Mouse (Mus musculus) kidney, postnatal 0 days (tissue): Measurements from ENCODE around the gene Togaram1. TPM values are rescaled to one million over a fixed set of nuclear protein-coding genes. Genes with fewer than 3 reads are reported as not detected.

ENCODE experiments used
- ATAC-seq: fragments of 200-750 bp; cut with Nextera tagmentation; replicated peaks from 2 replicates; pipeline ENCODE4 v1.8.0; 2017; ENCODE audit warnings: low read depth, moderate number of reproducible peaks, moderate TSS enrichment, moderate library complexity; ENCODE audit not compliant: low FRiP score
- DNase-seq: peaks from one replicate; pipeline ENCODE4 v3.0.0-alpha.2; 2016; ENCODE audit warnings: low spot score
- H3K27ac ChIP-seq: fragments of 300-500 bp; sonication (generic); 2 replicates; pipeline ENCODE4 v1.5.1; 2014; ENCODE audit warnings: mild to moderate bottlenecking
- H3K27me3 ChIP-seq: fragments of 300-500 bp; sonication (generic); 2 replicates; pipeline ENCODE4 v1.6.1; 2014; ENCODE audit warnings: low read length, mixed read lengths; ENCODE audit not compliant: insufficient read depth
- H3K36me3 ChIP-seq: fragments of 300-500 bp; sonication (generic); 2 replicates; pipeline ENCODE4 v1.6.1; 2014; ENCODE audit warnings: low read length, mixed read lengths; ENCODE audit not compliant: insufficient read depth
- H3K4me1 ChIP-seq: fragments of 300-500 bp; sonication (generic); replicated peaks from 2 replicates; pipeline ENCODE4 v1.6.1; 2014; ENCODE audit warnings: antibody characterized with exemption, low read length, mixed read lengths; ENCODE audit not compliant: insufficient read depth
- H3K4me2 ChIP-seq: fragments of 300-500 bp; sonication (generic); 2 replicates; pipeline ENCODE4 v1.6.1; 2014; ENCODE audit warnings: mild to moderate bottlenecking, low read length, moderate library complexity, mixed read lengths
- H3K4me3 ChIP-seq: fragments of 300-500 bp; sonication (generic); replicated peaks from 2 replicates; pipeline ENCODE4 v1.5.1; 2014; ENCODE audit warnings: low read depth, low read length
- H3K9ac ChIP-seq: fragments of 300-500 bp; sonication (generic); 2 replicates; pipeline ENCODE4 v1.6.1; 2014; ENCODE audit warnings: low read depth, low read length
- H3K9me3 ChIP-seq: fragments of 300-500 bp; sonication (generic); replicated peaks from 2 replicates; pipeline ENCODE4 v1.6.1; 2016; ENCODE audit warnings: low read length, inconsistent platforms, mixed read lengths
- CTCF ChIP-seq: IDR thresholded peaks from 2 replicates; pipeline ENCODE4 v1.5.1; 2016; ENCODE audit warnings: antibody characterized with exemption, low read depth, mild to moderate bottlenecking, moderate library complexity
- WGBS: fragments of 180-500 bp; shearing (Covaris S2); extraction: QIAGEN DNeasy Blood & Tissue Kit; methylation state at CpG from one replicate; pipeline ENCODE4 v1.1.7; 2014; 5-methylcytosine and 5-hydroxymethylcytosine counted together
- polyA plus RNA-seq: library from polyadenylated mRNA; unstranded; fragments of >200 nt; fragmentation: Nextera tagmentation; extraction: Ambion mirVana; gene quantifications from 2 replicates; pipeline ENCODE4 v1.2.1, GENCODE M21; 2015

Gene Togaram1
- polyA plus RNA-seq, 1 experiment from 2014 or later, result 20.9 TPM

DNA sequence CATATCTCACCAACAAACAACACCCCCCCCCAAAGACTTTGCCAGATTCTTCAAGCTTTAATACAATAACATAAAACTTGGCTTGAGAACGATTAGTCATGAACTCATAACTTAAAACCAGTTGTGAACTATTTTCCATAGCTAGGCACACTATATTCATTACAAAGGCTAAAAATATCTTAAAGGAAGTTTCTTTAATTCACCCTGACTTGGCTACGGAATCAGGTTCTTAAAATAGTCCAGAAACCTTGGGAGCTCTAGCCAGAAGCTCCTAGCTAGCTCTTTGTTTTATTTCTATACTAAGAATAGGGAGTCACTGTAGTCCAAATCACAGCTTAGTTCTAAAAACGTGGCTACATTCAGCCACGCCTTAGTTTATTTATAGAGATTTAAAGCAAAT, 102.8 kb downstream of the Togaram1 start:
- H3K9me3 ChIP-seq, result no peaks in the 10 kb centered on the region
- H3K4me3 ChIP-seq, result no peak overlapping the region
- H3K27ac ChIP-seq, result no peak overlapping the region
- no peak overlapping the region for H3K4me2 ChIP-seq
- no peak overlapping the region for H3K9ac ChIP-seq
- DNase-seq (no peak), ATAC-seq (no peak)
- H3K36me3 ChIP-seq, result peaks cover 19% of the 10 kb centered on the region; the same call in 1 of the 2 replicates
- no peaks in the 10 kb centered on the region for H3K4me1 ChIP-seq
- TF ChIP-seq CTCF, result no peak
- 65% methylated on average over 4 of the region's 4 CpGs for WGBS
- H3K27me3 ChIP-seq, result no peaks in the 10 kb centered on the region

Other genes starting within 250 kb of the Togaram1 start
- 3.2 and 4.0 TPM in 2 replicates for gene Gm527, start 47.9 kb upstream of the Togaram1 start, polyA plus RNA-seq
- gene Klhl28, start 270 bp upstream of the Togaram1 start, polyA plus RNA-seq, result 10.8 and 11.1 TPM in 2 replicates
- gene Prpf39, start 70.5 kb downstream of the Togaram1 start, polyA plus RNA-seq, result 34.4 and 37.2 TPM in 2 replicates
- 432 and 463 TPM in 2 replicates for gene Fkbp3, start 108.2 kb downstream of the Togaram1 start, polyA plus RNA-seq
- gene Fancm, start 109.8 kb downstream of the Togaram1 start, polyA plus RNA-seq, result 7.4 and 8.3 TPM in 2 replicates
- gene Mis18bp1, start 206.8 kb downstream of the Togaram1 start, polyA plus RNA-seq, result 31.0 and 31.8 TPM in 2 replicates